Mouse (Mus musculus): ENCODE measurements around the gene Tspear. TPM values are rescaled to one million over a fixed set of nuclear protein-coding genes. Genes with fewer than 3 reads are reported as not detected.

Gene Tspear
- total RNA-seq, 2 experiments from 2014 or later, result not detected

- DNase-seq, result no peak
Observed at GRCm38 (mm10) chr10:77880305-77880704, 193.9 kb downstream of the Tspear start.

- no peak for DNase-seq
Observed at GRCm38 (mm10) chr10:77882553-77882952, 196.2 kb downstream of the Tspear start.

GRCm38 (mm10) chr10:77886007-77886747 lies 199.8 kb downstream of the Tspear start:
- no peak for DNase-seq

- no peak for DNase-seq
Observed at GRCm38 (mm10) chr10:77890987-77891565, 204.7 kb downstream of the Tspear start.

- DNase-seq, result no peak
Observed at GRCm38 (mm10) chr10:77895562-77895961, 209.2 kb downstream of the Tspear start.

GRCm38 (mm10) chr10:77900126-77900525 lies 213.8 kb downstream of the Tspear start:
- no peak for DNase-seq

- DNase-seq, result no peak
Observed at GRCm38 (mm10) chr10:77900903-77901818, 214.8 kb downstream of the Tspear start.

- DNase-seq, result no peak
Observed at GRCm38 (mm10) chr10:77901871-77902210, 215.5 kb downstream of the Tspear start.

- peak; percentile 40 to 53 for DNase-seq
Observed at GRCm38 (mm10) chr10:77902211-77902893, 216.0 kb downstream of the Tspear start, which contains the start of gene Lrrc3. Lrrc3 (minus strand) TSS chr10:77902536.

GRCm38 (mm10) chr10:77902894-77903715 lies 216.7 kb downstream of the Tspear start:
- peak; percentile 14 to 34 for DNase-seq

- DNase-seq, result no peak
Observed at GRCm38 (mm10) chr10:77912605-77913004, 226.2 kb downstream of the Tspear start.

GRCm38 (mm10) chr10:77913292-77913691 lies 226.9 kb downstream of the Tspear start:
- DNase-seq, result no peak

GRCm38 (mm10) chr10:77916636-77917335 lies 230.4 kb downstream of the Tspear start:
- peak; percentile 35 to 39 for DNase-seq

- peak in 1 of 2 experiments; percentile 19 for DNase-seq
Observed at GRCm38 (mm10) chr10:77921009-77921408, 234.6 kb downstream of the Tspear start.

- DNase-seq, result no peak
Observed at GRCm38 (mm10) chr10:77922681-77923080, 236.3 kb downstream of the Tspear start.

- peak; percentile 29 to 47 for DNase-seq
Observed at GRCm38 (mm10) chr10:77926140-77926539, 239.8 kb downstream of the Tspear start.

GRCm38 (mm10) chr10:77927375-77927774 lies 241.0 kb downstream of the Tspear start:
- no peak for DNase-seq

All from layer of hippocampus, postnatal 36 days (tissue).